ENCODE assay signal across 30 mouse cellular contexts in genomic region chr1:39302246-39302645, GRCm38 (mm10).
A peak's percentile ranks its signal among the peaks of the same experiment; 100 is the strongest.
DNase-seq lines count a peak whose midpoint lies in the region; ATAC-seq and TF ChIP-seq lines count a peak whose summit lies in the region.
"Had no signal": no experiment of that assay in that cellular context is flagged by ENCODE, and none has a peak within 500 bp of the region (broad histone marks: within the 10 kb centered on the region; RNA-seq: fewer than 3 reads in every experiment).

No protein-coding gene starts in this region.

- H3K79me2 ChIP-seq in liver, adult 2 months (ENCODE audit: control insufficient read depth, insufficient read depth, low read length): no peaks in the 10 kb centered on the region

- no peak for TF ChIP-seq POLR2A in liver, adult 2 months (IDR thresholded peaks at IDR 0.05; ENCODE audit: extremely low read depth, insufficient read depth, low read length)

- H3K36me3 ChIP-seq in liver, adult 2 months (ENCODE audit: control insufficient read depth, insufficient read depth, low read length): no peaks in the 10 kb centered on the region
- H3K36me3 ChIP-seq in liver, embryonic 12.5 days: no peaks in the 10 kb centered on the region
- no peaks in the 10 kb centered on the region for H3K36me3 ChIP-seq in heart, embryonic 11.5 days (ENCODE audit: control insufficient read depth, insufficient read depth, low read length)
- H3K36me3 ChIP-seq: embryonic facial prominence, embryonic 13.5 days; embryonic facial prominence, embryonic 15.5 days; forebrain, embryonic 10.5 days; forebrain, embryonic 12.5 days; G1E had no signal

- H3K4me1 ChIP-seq in liver, adult 2 months (ENCODE audit: control insufficient read depth, insufficient read depth, low read length): peaks cover 2% of the 10 kb centered on the region; the same call in 1 of the 2 replicates
- no peaks in the 10 kb centered on the region for H3K4me1 ChIP-seq in liver, embryonic 12.5 days
- H3K4me1 ChIP-seq in heart, embryonic 11.5 days (ENCODE audit: control insufficient read depth, insufficient read depth, low read length): no peaks in the 10 kb centered on the region
- H3K4me1 ChIP-seq: forebrain, embryonic 12.5 days had no signal

- H3K27ac ChIP-seq in gastrocnemius, adult 2 months: peak overlapping the region; percentile 31; the same call in 1 of the 2 replicates
- H3K27ac ChIP-seq in liver, adult 2 months (replicated peaks; ENCODE audit: insufficient read depth, low read depth, low read length): no peak overlapping the region
- H3K27ac ChIP-seq in liver, embryonic 12.5 days: no peak overlapping the region
- no peak overlapping the region for H3K27ac ChIP-seq in heart, embryonic 11.5 days (ENCODE audit: low read depth, low read length)
- H3K27ac ChIP-seq: embryonic facial prominence, embryonic 13.5 days; embryonic facial prominence, embryonic 15.5 days; forebrain, embryonic 10.5 days; forebrain, embryonic 12.5 days had no signal

- no peak overlapping the region for H3K4me2 ChIP-seq in liver, embryonic 12.5 days
- H3K4me2 ChIP-seq in heart, embryonic 11.5 days: no peak overlapping the region
- H3K4me2 ChIP-seq: embryonic facial prominence, embryonic 13.5 days; embryonic facial prominence, embryonic 15.5 days; forebrain, embryonic 12.5 days had no signal

- TF ChIP-seq CTCF in gastrocnemius, adult 2 months (IDR thresholded peaks at IDR 0.05): no peak
- TF ChIP-seq CTCF in liver, adult 2 months (IDR thresholded peaks at IDR 0.05; ENCODE audit: low read depth, low read length): no peak

- intact Hi-C loops in gastrocnemius, adult 2 months (cut with DNase I): no loop called here

- no peaks in the 10 kb centered on the region for H3K9me3 ChIP-seq in liver, embryonic 12.5 days (replicated peaks)
- no peaks in the 10 kb centered on the region for H3K9me3 ChIP-seq in heart, embryonic 11.5 days (replicated peaks; ENCODE audit: control insufficient read depth, low read length)
- H3K9me3 ChIP-seq: embryonic facial prominence, embryonic 15.5 days; G1E had no signal

- H3K4me3 ChIP-seq in gastrocnemius, adult 2 months: no peak overlapping the region
- no peak overlapping the region for H3K4me3 ChIP-seq in liver, adult 2 months (ENCODE audit: insufficient read depth, low read depth, low read length)
- no peak overlapping the region for H3K4me3 ChIP-seq in liver, embryonic 12.5 days
- no peak overlapping the region for H3K4me3 ChIP-seq in heart, embryonic 11.5 days (ENCODE audit: low read depth, low read length)
- H3K4me3 ChIP-seq: embryonic facial prominence, embryonic 13.5 days; embryonic facial prominence, embryonic 15.5 days; erythroblast, embryonic 14.5 days; forebrain, embryonic 10.5 days; forebrain, embryonic 12.5 days had no signal

- no peak overlapping the region for H3K9ac ChIP-seq in liver, adult 2 months (ENCODE audit: low read depth, low read length)
- no peak overlapping the region for H3K9ac ChIP-seq in liver, embryonic 12.5 days
- no peak overlapping the region for H3K9ac ChIP-seq in heart, embryonic 11.5 days (ENCODE audit: low read depth, low read length)
- H3K9ac ChIP-seq: embryonic facial prominence, embryonic 13.5 days; embryonic facial prominence, embryonic 15.5 days; forebrain, embryonic 12.5 days had no signal

- DNase-seq in adrenal gland, adult 2 months: peak; percentile 23
- DNase-seq in adrenal gland, postnatal 36 days: no peak
- peak; percentile 54 for DNase-seq in gastrocnemius, adult 2 months
- no peak for DNase-seq in gastrocnemius, adult 8-10 months (ENCODE audit: low spot score in 2 of 2)
- peak; percentile 83 for DNase-seq in liver, adult 2 months (ENCODE audit: extremely low read depth, low read depth, low spot score)
- peak; percentile 18 for DNase-seq in brain, adult 2 months (ENCODE audit: low read depth, low spot score)
- DNase-seq: adrenal gland, adult 8-10 months; adrenal gland, postnatal 14 days; B cell, adult 2 months; cerebellum, adult 11 months; cerebellum, adult 18-20 months; cerebellum, adult 8-10 months; cerebellum, adult 9-11 months; cerebellum, postnatal 14 days; cerebellum, postnatal 36 days; embryo, embryonic 11 days had no signal

- 37% methylated on average over 7 of the region's 7 CpGs for WGBS in liver, adult 2 months
- WGBS in liver, embryonic 12.5 days (ENCODE audit: insufficient replicate concordance): 65% methylated on average over 7 of the region's 7 CpGs
- 82% methylated on average over 7 of the region's 7 CpGs for WGBS in heart, embryonic 11.5 days (ENCODE audit: insufficient replicate concordance)

- ATAC-seq in liver, embryonic 12.5 days: no peak
- no peak for ATAC-seq in heart, embryonic 11.5 days (replicated peaks; ENCODE audit: insufficient number of reproducible peaks, low FRiP score, low TSS enrichment)
- ATAC-seq: activated CD4-positive, CD25-positive, alpha-beta regulatory T cell, adult 4 months; CD4-positive, CD25-positive, alpha-beta regulatory T cell, adult 4 months; forebrain, embryonic 14.5 days; forebrain, embryonic 16.5 days; Patski had no signal

- H3K27me3 ChIP-seq in liver, adult 2 months (ENCODE audit: control insufficient read depth, insufficient read depth, low read length): no peaks in the 10 kb centered on the region
- H3K27me3 ChIP-seq in liver, embryonic 12.5 days (replicated peaks): no peaks in the 10 kb centered on the region
- no peaks in the 10 kb centered on the region for H3K27me3 ChIP-seq in heart, embryonic 11.5 days (ENCODE audit: control insufficient read depth, insufficient read depth, low read length)
- H3K27me3 ChIP-seq: CH12.LX; embryonic facial prominence, embryonic 15.5 days; forebrain, embryonic 12.5 days; Patski had no signal

Comparison
In these comparisons a context has a peak if more than half of its experiments do, and no peak if none do; other contexts are left out.
1. DNase-seq: peak in adrenal gland, adult 2 months (single experiment), gastrocnemius, adult 2 months (single experiment), liver, adult 2 months (single experiment) and brain, adult 2 months (single experiment); none in adrenal gland, postnatal 36 days (0 of 2) and gastrocnemius, adult 8-10 months (0 of 2).